Mouse (Mus musculus): ENCODE data around the gene Mrps10.
A peak's percentile ranks its signal among the peaks of the same experiment; 100 is the strongest.
"Not testable (repeated sequence)": the region's sequence is repeated elsewhere in the genome, so short reads cannot be mapped to it uniquely, and the experiment has no call there.

Mrps10 gene

GRCm38 (mm10) chr17:47381917-47382316 lies 13.2 kb downstream of the Mrps10 start:
- no peak for DNase-seq (ENCODE audit: low spot score in 2 of 2)

GRCm38 (mm10) chr17:47383266-47383665 lies 14.6 kb downstream of the Mrps10 start:
- no peak for DNase-seq (ENCODE audit: low spot score in 2 of 2)

GRCm38 (mm10) chr17:47384064-47384463 lies 15.4 kb downstream of the Mrps10 start:
- no peak for DNase-seq (ENCODE audit: low spot score in 2 of 2)

GRCm38 (mm10) chr17:47385145-47385544 lies 16.5 kb downstream of the Mrps10 start, which contains the start of gene Guca1b:
Guca1b (plus strand) TSS chr17:47385393.
- DNase-seq (ENCODE audit: low spot score in 2 of 2) = no peak

GRCm38 (mm10) chr17:47386649-47387048 lies 18.0 kb downstream of the Mrps10 start:
- DNase-seq (ENCODE audit: low spot score in 2 of 2) = no peak

GRCm38 (mm10) chr17:47394223-47394869 lies 25.7 kb downstream of the Mrps10 start:
- peak in 1 of 2 experiments; percentile 19 for DNase-seq (ENCODE audit: low spot score in 2 of 2)

- peak; percentile 26 to 33 for DNase-seq (ENCODE audit: low spot score in 2 of 2)
Measured at GRCm38 (mm10) chr17:47395376-47395913, 26.8 kb downstream of the Mrps10 start.

GRCm38 (mm10) chr17:47399091-47399490 lies 30.4 kb downstream of the Mrps10 start:
- DNase-seq (ENCODE audit: low spot score in 2 of 2) = no peak

GRCm38 (mm10) chr17:47400451-47400850 lies 31.8 kb downstream of the Mrps10 start, which contains the start of gene Guca1a:
Guca1a (minus strand) TSS chr17:47400584.
- no peak for DNase-seq (ENCODE audit: low spot score in 2 of 2)

- DNase-seq (ENCODE audit: low spot score in 2 of 2) = no peak
Measured at GRCm38 (mm10) chr17:47407717-47408557, 39.2 kb downstream of the Mrps10 start.

- DNase-seq (ENCODE audit: low spot score in 2 of 2) = peak in 1 of 2 experiments; percentile 10
Measured at GRCm38 (mm10) chr17:47408558-47408898, 39.8 kb downstream of the Mrps10 start.

GRCm38 (mm10) chr17:47409897-47410861 lies 41.5 kb downstream of the Mrps10 start:
- DNase-seq (ENCODE audit: low spot score in 2 of 2) = not testable (repeated sequence)

- DNase-seq (ENCODE audit: low spot score in 2 of 2) = no peak
Measured at GRCm38 (mm10) chr17:47420195-47420594, 51.5 kb downstream of the Mrps10 start.

GRCm38 (mm10) chr17:47421566-47421965 lies 52.9 kb downstream of the Mrps10 start:
- DNase-seq (ENCODE audit: low spot score in 2 of 2) = no peak

GRCm38 (mm10) chr17:47422616-47423015 lies 53.9 kb downstream of the Mrps10 start:
- not testable (repeated sequence) for DNase-seq (ENCODE audit: low spot score in 2 of 2)

- DNase-seq (ENCODE audit: low spot score in 2 of 2) = no peak
Measured at GRCm38 (mm10) chr17:47424186-47424585, 55.5 kb downstream of the Mrps10 start.

GRCm38 (mm10) chr17:47427316-47427715 lies 58.6 kb downstream of the Mrps10 start:
- DNase-seq (ENCODE audit: low spot score in 2 of 2) = no peak

GRCm38 (mm10) chr17:47428831-47429304 lies 60.2 kb downstream of the Mrps10 start:
- DNase-seq (ENCODE audit: low spot score in 2 of 2) = peak; percentile 17 to 23

GRCm38 (mm10) chr17:47430815-47431214 lies 62.1 kb downstream of the Mrps10 start:
- no peak for DNase-seq (ENCODE audit: low spot score in 2 of 2)

All from heart, adult 9 months (tissue).